Mouse (Mus musculus) kidney, adult 2 months (tissue): ENCODE results near the gene Fos.
A peak's percentile ranks its signal among the peaks of the same experiment; 100 is the strongest.

Source experiments
- CTCF ChIP-seq: fragments of 200-500 bp; conservative IDR thresholded peaks from 2 replicates; pipeline ENCODE4 v1.5.1; 2011; ENCODE audit warnings: low read depth, mild to moderate bottlenecking, control low read depth, low read length, moderate library complexity, mixed read lengths; ENCODE audit not compliant: insufficient read depth, insufficient read length
- POLR2A ChIP-seq: fragments of 200-500 bp; IDR thresholded peaks from one replicate; pipeline ENCODE4 v1.6.1; 2011; ENCODE audit warnings: low read depth, low read length, control low read depth

DNA sequence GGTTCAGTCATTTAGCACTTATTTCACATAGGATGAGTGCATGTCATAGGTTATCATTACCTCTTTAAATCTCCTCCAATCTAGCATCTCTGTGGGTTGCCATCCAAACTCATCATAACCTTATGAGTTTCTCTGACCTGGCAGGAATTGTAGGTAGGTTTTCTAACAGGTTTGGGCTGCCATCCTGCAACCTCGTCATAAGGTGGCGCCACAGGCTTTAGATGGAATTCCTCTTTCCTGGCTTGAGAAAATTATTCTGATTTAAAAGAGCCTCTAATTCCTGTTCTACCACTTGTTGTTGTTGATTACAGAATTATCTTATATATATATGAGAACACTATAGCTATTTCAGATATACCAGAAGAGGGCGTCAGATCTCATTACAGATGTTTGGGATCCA is 34.5 kb downstream of the Fos start:
- TF ChIP-seq CTCF (peak; percentile 73), POLR2A (no peak)
